Comparison of ENCODE assay signal across 32 mouse cellular contexts in the genomic region with DNA sequence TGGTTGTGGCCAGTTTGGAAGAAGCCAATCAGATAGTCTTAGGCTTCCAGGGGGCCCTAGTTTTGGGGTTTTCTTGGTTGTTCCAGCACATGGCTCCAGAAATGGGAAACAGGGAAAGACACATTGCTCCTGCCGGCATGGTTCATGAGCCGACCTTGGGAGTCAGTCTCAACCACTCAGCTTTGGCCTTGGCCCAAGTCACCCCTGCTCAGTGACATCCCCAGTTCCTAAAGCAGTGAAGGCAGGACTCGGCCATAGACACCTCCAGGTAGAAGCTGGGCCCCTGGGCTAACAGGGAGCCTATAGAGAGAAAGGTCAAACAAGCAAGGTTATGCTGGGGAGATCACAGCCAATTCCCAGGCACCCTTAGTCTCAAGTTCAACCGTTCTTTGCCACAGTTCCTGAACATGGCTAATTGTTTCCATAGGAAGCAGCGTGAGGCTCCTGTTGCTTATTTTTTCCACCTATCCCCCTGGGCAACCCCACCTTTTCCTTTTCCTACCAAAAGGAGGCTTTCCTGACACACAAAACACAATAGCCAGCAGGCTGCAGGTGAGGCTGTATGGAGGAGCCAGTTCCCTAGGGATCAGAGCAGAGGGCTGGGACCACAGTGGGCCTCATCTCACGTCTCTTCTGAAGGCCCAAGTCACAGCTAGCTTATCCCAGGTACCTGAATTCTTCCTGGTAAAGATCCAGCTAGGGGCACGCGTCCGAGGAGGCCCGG. TPM values are rescaled to one million over a fixed set of nuclear protein-coding genes. Genes with fewer than 3 reads are reported as not detected.
A peak's percentile ranks its signal among the peaks of the same experiment; 100 is the strongest.
DNase-seq lines count a peak whose midpoint lies in the region; ATAC-seq and TF ChIP-seq lines count a peak whose summit lies in the region.
"Had no signal": no experiment of that assay in that cellular context is flagged by ENCODE, and none has a peak within 500 bp of the region (broad histone marks: within the 10 kb centered on the region; RNA-seq: fewer than 3 reads in every experiment).

No protein-coding gene starts in this region.

- H3K4me2 ChIP-seq in kidney, embryonic 14.5 days (replicated peaks; ENCODE audit: low read depth, low read length) = no peak overlapping the region
- no peak overlapping the region for H3K4me2 ChIP-seq in forebrain, embryonic 11.5 days (ENCODE audit: low read depth, low read length, severe bottlenecking)
- H3K4me2 ChIP-seq: embryonic facial prominence, embryonic 15.5 days; forebrain, embryonic 15.5 days; heart, embryonic 13.5 days; hindbrain, embryonic 15.5 days; liver, embryonic 11.5 days had no signal

- H3K36me3 ChIP-seq in kidney, embryonic 14.5 days (ENCODE audit: control insufficient read depth, insufficient read depth, low read length) = no peaks in the 10 kb centered on the region
- H3K36me3 ChIP-seq in embryonic facial prominence, embryonic 10.5 days (replicated peaks) = no peaks in the 10 kb centered on the region
- H3K36me3 ChIP-seq in forebrain, embryonic 11.5 days (ENCODE audit: control insufficient read depth, insufficient read depth, low read length) = no peaks in the 10 kb centered on the region
- H3K36me3 ChIP-seq: embryonic facial prominence, embryonic 15.5 days; forebrain, embryonic 15.5 days; G1E; heart, embryonic 13.5 days; hindbrain, embryonic 15.5 days had no signal

- H3K4me1 ChIP-seq in kidney, embryonic 14.5 days (ENCODE audit: control insufficient read depth, insufficient read depth, low read length) = no peaks in the 10 kb centered on the region
- H3K4me1 ChIP-seq in embryonic facial prominence, embryonic 10.5 days = peaks cover 14% of the 10 kb centered on the region
- no peaks in the 10 kb centered on the region for H3K4me1 ChIP-seq in forebrain, embryonic 11.5 days (replicated peaks; ENCODE audit: control insufficient read depth, insufficient read depth, low read length)
- H3K4me1 ChIP-seq: forebrain, embryonic 15.5 days; hindbrain, embryonic 15.5 days had no signal

- peak overlapping the region; percentile 68 for H3K27ac ChIP-seq in gastrocnemius, adult 2 months
- no peak overlapping the region for H3K27ac ChIP-seq in kidney, embryonic 14.5 days (ENCODE audit: low read depth, low read length)
- H3K27ac ChIP-seq in embryonic facial prominence, embryonic 10.5 days (replicated peaks) = 0 out of 2 replicates have a peak overlapping the region, but pooled peaks have one; percentile 2
- H3K27ac ChIP-seq in forebrain, embryonic 11.5 days (ENCODE audit: low read depth, low read length) = no peak overlapping the region
- H3K27ac ChIP-seq: embryonic facial prominence, embryonic 15.5 days; forebrain, embryonic 15.5 days; heart, embryonic 13.5 days; hindbrain, embryonic 15.5 days; left cerebral cortex, adult 2 months; macrophage had no signal

- no peaks in the 10 kb centered on the region for H3K9me3 ChIP-seq in kidney, embryonic 14.5 days (ENCODE audit: control insufficient read depth, low read length)
- no peaks in the 10 kb centered on the region for H3K9me3 ChIP-seq in embryonic facial prominence, embryonic 10.5 days
- no peaks in the 10 kb centered on the region for H3K9me3 ChIP-seq in forebrain, embryonic 11.5 days (ENCODE audit: control insufficient read depth, low read length)
- H3K9me3 ChIP-seq: embryonic facial prominence, embryonic 15.5 days; forebrain, embryonic 15.5 days; G1E; heart, embryonic 13.5 days; hindbrain, embryonic 15.5 days had no signal

- WGBS in kidney, embryonic 14.5 days = 44% methylated on average over 10 of the region's 10 CpGs
- WGBS in embryonic facial prominence, embryonic 10.5 days = 71% methylated on average over 10 of the region's 10 CpGs
- 81% methylated on average over 10 of the region's 10 CpGs for WGBS in forebrain, embryonic 11.5 days

- DNase-seq in gastrocnemius, adult 2 months = no peak
- no peak for DNase-seq in gastrocnemius, adult 8-10 months (ENCODE audit: low spot score in 2 of 2)
- DNase-seq in kidney, postnatal 10 days = no peak
- DNase-seq in adrenal gland, postnatal 36 days = peak; percentile 21 to 63
- no peak for DNase-seq in embryonic facial prominence, embryonic 10.5 days (ENCODE audit: low spot score)
- DNase-seq in forebrain, embryonic 11.5 days (ENCODE audit: low spot score) = no peak
- DNase-seq: B cell, adult 2 months; cerebellum, adult 2 months; cerebellum, postnatal 25 days; gastrocnemius, postnatal 25 days; heart, postnatal 14 days; kidney, adult 9 months; liver, postnatal 0 days; right cerebral cortex, postnatal 14 days; spleen, adult 18-20 months had no signal

- no peak overlapping the region; the same call in 1 of the 2 replicates for H3K4me3 ChIP-seq in gastrocnemius, adult 2 months
- no peak overlapping the region for H3K4me3 ChIP-seq in kidney, embryonic 14.5 days (ENCODE audit: low read length)
- no peak overlapping the region for H3K4me3 ChIP-seq in embryonic facial prominence, embryonic 10.5 days
- H3K4me3 ChIP-seq in forebrain, embryonic 11.5 days (ENCODE audit: low read depth, low read length) = no peak overlapping the region
- H3K4me3 ChIP-seq: embryonic facial prominence, embryonic 15.5 days; forebrain, embryonic 15.5 days; heart, embryonic 13.5 days; hindbrain, embryonic 15.5 days; left cerebral cortex, adult 2 months had no signal

- H3K27me3 ChIP-seq in kidney, embryonic 14.5 days (ENCODE audit: control insufficient read depth, insufficient read depth, low read length) = no peaks in the 10 kb centered on the region
- no peaks in the 10 kb centered on the region for H3K27me3 ChIP-seq in embryonic facial prominence, embryonic 10.5 days (replicated peaks; ENCODE audit: low read depth, poor library complexity, severe bottlenecking)
- H3K27me3 ChIP-seq in forebrain, embryonic 11.5 days (ENCODE audit: control insufficient read depth, insufficient read depth, low read length) = no peaks in the 10 kb centered on the region
- H3K27me3 ChIP-seq: embryonic facial prominence, embryonic 15.5 days; forebrain, embryonic 15.5 days; hindbrain, embryonic 15.5 days had no signal

- H3K9ac ChIP-seq in kidney, embryonic 14.5 days (ENCODE audit: low read depth, low read length) = no peak overlapping the region
- no peak overlapping the region for H3K9ac ChIP-seq in forebrain, embryonic 11.5 days (ENCODE audit: low read length)
- H3K9ac ChIP-seq: embryonic facial prominence, embryonic 15.5 days; forebrain, embryonic 15.5 days; heart, embryonic 13.5 days; hindbrain, embryonic 15.5 days; liver, postnatal 0 days had no signal

- 0 out of 2 replicates have a peak, but pooled peaks have one; percentile 41 for ATAC-seq in kidney, embryonic 14.5 days (ENCODE audit: low FRiP score, low TSS enrichment)
- no peak for ATAC-seq in forebrain, embryonic 11.5 days (replicated peaks; ENCODE audit: low FRiP score)
- ATAC-seq: forebrain, embryonic 15.5 days; liver, postnatal 0 days; lung, postnatal 0 days; Patski had no signal

- no peak for TF ChIP-seq CTCF in gastrocnemius, adult 2 months (IDR thresholded peaks at IDR 0.05)

- intact Hi-C loops in gastrocnemius, adult 2 months (cut with DNase I) = no loop called here

RNA-seq across cellular contexts. Expression of a gene that starts 14.3 kb away (rescaled TPM):
- under 1 TPM in 1 of 2 experiments, not detected in 1; 0.25 TPM for total RNA-seq in gastrocnemius, adult 2 months (2021)
- under 1 TPM in 1 of 4 experiments, not detected in 3; 0.17 TPM for total RNA-seq in gastrocnemius, adult 8-10 months (2022)
- polyA plus RNA-seq in kidney, embryonic 14.5 days (2014; fragmentation: Nextera tagmentation; extraction: Ambion mirVana) = not detected in 2 replicates
- not detected for total RNA-seq in adrenal gland, postnatal 36 days (2021)
- not detected in 2 replicates for polyA plus RNA-seq in embryonic facial prominence, embryonic 10.5 days (2016; fragmentation: Nextera tagmentation; extraction: Ambion mirVana)
- not detected in 2 replicates for polyA plus RNA-seq in forebrain, embryonic 11.5 days (2014; fragmentation: Nextera tagmentation; extraction: Ambion mirVana)
- total RNA-seq: CH12.LX; layer of hippocampus, postnatal 10 days; left cerebral cortex, adult 2 months; neutrophil, adult 5-6 weeks had no signal
- polyA plus RNA-seq: embryonic facial prominence, embryonic 15.5 days; forebrain, embryonic 15.5 days; G1E; heart, embryonic 13.5 days; intestine, embryonic 14.5 days; liver, embryonic 11.5 days; liver, postnatal 0 days; lung, postnatal 0 days; macrophage; midbrain, postnatal 0 days; Patski; thymus, postnatal 0 days had no signal

RNA-seq across cellular contexts. Expression of a gene that starts 34.5 kb away (rescaled TPM):
- 1 to 10 TPM; 3.7 to 4.6 TPM for total RNA-seq in gastrocnemius, adult 2 months (2021)
- 1 to 10 TPM; 2.4 to 6.1 (median 2.9) TPM for total RNA-seq in gastrocnemius, adult 8-10 months (2022)
- 9.5 and 13.7 TPM in 2 replicates for polyA plus RNA-seq in kidney, embryonic 14.5 days (2014; fragmentation: Nextera tagmentation; extraction: Ambion mirVana)
- total RNA-seq in adrenal gland, postnatal 36 days (2021) = 10 to 100 TPM; 17.3 to 21.1 TPM
- polyA plus RNA-seq in embryonic facial prominence, embryonic 10.5 days (2016; fragmentation: Nextera tagmentation; extraction: Ambion mirVana) = 3.6 and 3.7 TPM in 2 replicates
- 4.4 and 5.2 TPM in 2 replicates for polyA plus RNA-seq in forebrain, embryonic 11.5 days (2014; fragmentation: Nextera tagmentation; extraction: Ambion mirVana)
- polyA plus RNA-seq: G1E had no signal

Comparison
In these comparisons a context has a peak if more than half of its experiments do, and no peak if none do; other contexts are left out.
1. DNase-seq: peak in adrenal gland, postnatal 36 days (2 of 2); none in gastrocnemius, adult 2 months (single experiment), gastrocnemius, adult 8-10 months (0 of 2), kidney, postnatal 10 days (single experiment), embryonic facial prominence, embryonic 10.5 days (single experiment) and forebrain, embryonic 11.5 days (single experiment).
2. H3K27ac ChIP-seq: peak in gastrocnemius, adult 2 months (single experiment) and embryonic facial prominence, embryonic 10.5 days (single experiment); none in kidney, embryonic 14.5 days (single experiment) and forebrain, embryonic 11.5 days (single experiment).